Mouse (Mus musculus) macrophage (primary cell): ENCODE data around the gene Lsm7. TPM values are rescaled to one million over a fixed set of nuclear protein-coding genes. Genes with fewer than 3 reads are reported as not detected.

ENCODE experiments used
- H3K27ac ChIP-seq: fragments of 350-480 bp; formaldehyde crosslinking; 2 replicates; pipeline ENCODE4 v1.9.0; 2021
- H3K36me3 ChIP-seq: fragments of 350-480 bp; formaldehyde crosslinking; 2 replicates; pipeline ENCODE4 v1.9.0; 2021; ENCODE audit errors: inconsistent target
- H3K4me3 ChIP-seq: fragments of 350-480 bp; formaldehyde crosslinking; 2 replicates; pipeline ENCODE4 v1.9.0; 2021; ENCODE audit errors: inconsistent target
- H3K79me2 ChIP-seq: fragments of 350-480 bp; formaldehyde crosslinking; 2 replicates; pipeline ENCODE4 v1.9.0; 2021; ENCODE audit errors: inconsistent target
- WGBS: methylation state at CpG from one replicate; pipeline ENCODE4 v1.1.7; 2026; ENCODE audit warnings: inconsistent platforms; ENCODE audit not compliant: missing documents; 5-methylcytosine and 5-hydroxymethylcytosine counted together
- polyA plus RNA-seq: library from polyadenylated mRNA; stranded (reverse); fragments of 250-400 nt; gene quantifications from 3 replicates; pipeline ENCODE4 v1.2.4, GENCODE M21; 2018; ENCODE audit warnings: inconsistent platforms

The Lsm7 gene
- polyA plus RNA-seq, 1 experiment from 2014 or later: 32.4 TPM

GRCm38 (mm10) chr10:80806341-80807056 is 48.5 kb downstream of the Lsm7 start:
- 69% methylated on average over 31 of the region's 34 CpGs for WGBS
- peaks cover 9% of the 10 kb centered on the region for H3K79me2 ChIP-seq
- no peak overlapping the region for H3K27ac ChIP-seq
- H3K36me3 ChIP-seq: peaks cover 23% of the 10 kb centered on the region
- H3K4me3 ChIP-seq: no peak overlapping the region

DNA sequence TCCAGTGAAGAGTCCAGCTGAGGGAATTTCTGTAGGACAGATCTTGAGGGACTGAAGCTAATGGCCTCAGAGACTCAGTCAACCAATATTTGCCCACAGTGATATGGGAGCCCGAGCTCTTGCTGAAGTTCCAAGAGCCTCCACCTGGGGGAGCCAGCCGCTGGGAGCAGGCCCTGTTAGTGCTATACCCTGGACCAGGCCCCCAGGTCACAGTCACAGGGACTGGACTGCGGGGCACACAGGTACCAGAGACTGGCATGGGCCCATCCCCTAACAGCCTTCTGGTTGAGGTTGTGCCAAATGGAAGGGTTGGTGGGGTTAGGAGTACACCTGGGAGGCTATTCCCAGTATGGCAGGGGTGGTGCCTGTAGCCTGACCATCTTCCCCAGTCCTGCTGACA is 49.1 kb downstream of the Lsm7 start:
- Histone ChIP-seq H3K79me2 (peaks cover 14% of the 10 kb centered on the region), H3K36me3 (peaks cover 29% of the 10 kb centered on the region)
- 22% methylated on average over 3 of the region's 3 CpGs for WGBS

GRCm38 (mm10) chr10:80805322-80805721 is 49.7 kb downstream of the Lsm7 start:
- Histone ChIP-seq H3K36me3 (peaks cover 29% of the 10 kb centered on the region), H3K79me2 (peaks cover 20% of the 10 kb centered on the region), H3K27ac (no peak overlapping the region), H3K4me3 (no peak overlapping the region)
- WGBS: 100% methylated on average over 5 of the region's 5 CpGs

More for the DNA sequence above, 49.1 kb downstream of the Lsm7 start:
- H3K27ac ChIP-seq: no peak overlapping the region
- no peak overlapping the region for H3K4me3 ChIP-seq

DNA sequence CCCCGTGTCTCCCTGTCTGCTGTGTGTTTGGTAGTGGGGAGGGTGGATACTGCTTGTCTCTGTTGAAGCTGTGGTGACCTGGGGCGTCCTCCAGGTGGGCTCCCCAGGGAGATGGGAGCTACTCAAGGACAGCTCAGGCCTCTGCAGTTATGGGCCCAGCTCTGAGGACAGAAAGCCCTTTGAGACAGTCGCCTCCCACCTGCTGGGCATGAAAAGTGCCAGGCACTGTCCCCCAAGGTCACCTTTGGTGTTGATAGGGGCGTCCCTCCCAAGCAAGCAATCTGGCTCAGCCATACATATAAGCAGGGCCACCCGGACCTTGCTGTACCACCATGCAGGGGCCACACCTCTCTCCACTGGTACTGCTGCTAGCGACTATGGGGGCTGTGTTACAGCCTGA is 50.1 kb downstream of the Lsm7 start, which contains the start of gene Amh:
Amh (plus strand) TSS at position 328 of the 400 bp plus-strand sequence.
- Histone ChIP-seq H3K27ac (no peak within 1 kb of the TSS), H3K79me2 (peaks cover 24% of the 10 kb centered on the region), H3K36me3 (peaks cover 29% of the 10 kb centered on the region), H3K4me3 (no peak within 1 kb of the TSS)
- WGBS: 95% methylated on average over 5 of the region's 6 CpGs

DNA sequence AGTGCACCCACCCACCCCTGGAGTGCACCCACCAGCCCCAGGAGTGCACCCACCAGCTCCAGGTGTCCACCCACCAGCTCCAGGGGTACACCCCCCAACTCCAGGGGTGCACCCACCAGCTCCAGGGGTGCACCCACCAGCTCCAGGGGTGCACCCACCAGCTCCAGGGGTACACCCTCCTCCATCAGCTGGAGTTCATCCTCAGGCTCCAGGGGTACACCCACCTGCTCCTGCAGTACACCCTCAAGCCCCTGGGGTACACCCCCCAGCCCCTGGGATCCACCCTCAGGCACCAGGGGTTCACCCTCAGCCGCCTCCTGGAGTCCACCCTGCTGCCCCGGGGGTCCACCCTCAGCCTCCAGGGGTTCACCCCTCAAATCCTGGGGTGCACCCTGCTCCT is 50.7 kb downstream of the Lsm7 start:
- 90% methylated on average over 2 of the region's 2 CpGs for WGBS
- Histone ChIP-seq H3K79me2 (peaks cover 30% of the 10 kb centered on the region), H3K27ac (no peak overlapping the region), H3K36me3 (peaks cover 29% of the 10 kb centered on the region), H3K4me3 (no peak overlapping the region)

- Histone ChIP-seq H3K4me3 (no peak overlapping the region), H3K79me2 (peaks cover 37% of the 10 kb centered on the region), H3K36me3 (peaks cover 29% of the 10 kb centered on the region), H3K27ac (no peak overlapping the region)
- WGBS: 93% methylated on average over 3 of the region's 3 CpGs
Measured at GRCm38 (mm10) chr10:80802996-80803395, 52.0 kb downstream of the Lsm7 start.

Other genes starting within 250 kb of the Lsm7 start
- 0.44 to 1.1 TPM in 2 of 3 replicates, not detected in the other for gene Gm49322, start 249.2 kb downstream of the Lsm7 start, polyA plus RNA-seq
- gene Csnk1g2, start 232.4 kb downstream of the Lsm7 start, polyA plus RNA-seq: 66.6 to 78.0 TPM (median 74.8 TPM) in 3 replicates
- gene Btbd2, start 198.1 kb downstream of the Lsm7 start, polyA plus RNA-seq: 16.9 to 26.0 TPM (median 21.9 TPM) in 3 replicates
- 75.7 to 134 TPM (median 82.8 TPM) in 3 replicates for gene Mknk2, start 177.1 kb downstream of the Lsm7 start, polyA plus RNA-seq
- gene Mob3a, start 153.2 kb downstream of the Lsm7 start, polyA plus RNA-seq: 34.5 to 48.6 TPM (median 44.2 TPM) in 3 replicates
- 1.9 to 5.5 TPM (median 2.3 TPM) in 3 replicates for gene Izumo4, start 153.0 kb downstream of the Lsm7 start, polyA plus RNA-seq
- gene Ap3d1, start 112.9 kb downstream of the Lsm7 start, polyA plus RNA-seq: 92.5 to 126 TPM (median 111 TPM) in 3 replicates
- 14.1 to 16.7 TPM (median 15.1 TPM) in 3 replicates for gene Dot1l, start 100.0 kb downstream of the Lsm7 start, polyA plus RNA-seq
- 30.3 to 61.7 TPM (median 44.0 TPM) in 3 replicates for gene Sf3a2, start 57.0 kb downstream of the Lsm7 start, polyA plus RNA-seq
- gene Plekhj1, start 56.6 kb downstream of the Lsm7 start, polyA plus RNA-seq: 24.5 to 68.8 TPM (median 64.2 TPM) in 3 replicates
- gene Amh, start 50.0 kb downstream of the Lsm7 start, polyA plus RNA-seq: 0.15 TPM in 1 of 3 replicates, not detected in the others
- not detected in 3 replicates for gene Jsrp1, start 41.7 kb downstream of the Lsm7 start, polyA plus RNA-seq
- 170 to 604 TPM (median 522 TPM) in 3 replicates for gene Oaz1, start 28.6 kb downstream of the Lsm7 start, polyA plus RNA-seq
- not detected in 3 replicates for gene Lingo3, start 11.2 kb downstream of the Lsm7 start, polyA plus RNA-seq
- 8.7 to 16.8 TPM (median 15.4 TPM) in 3 replicates for gene Sppl2b, start 66 bp upstream of the Lsm7 start, polyA plus RNA-seq
- gene Tmprss9, start 16.6 kb upstream of the Lsm7 start, polyA plus RNA-seq: not detected in 3 replicates
- gene Timm13, start 45.8 kb upstream of the Lsm7 start, polyA plus RNA-seq: 25.5 to 160 TPM (median 109 TPM) in 3 replicates
- 6.2 to 17.4 TPM (median 7.2 TPM) in 3 replicates for gene Lmnb2, start 63.0 kb upstream of the Lsm7 start, polyA plus RNA-seq
- 45.9 to 89.8 TPM (median 71.3 TPM) in 3 replicates for gene Gadd45b, start 74.9 kb upstream of the Lsm7 start, polyA plus RNA-seq
- gene Gng7, start 159.7 kb upstream of the Lsm7 start, polyA plus RNA-seq: 0.88 to 1.1 TPM (median 0.93 TPM) in 3 replicates
- gene Diras1, start 170.5 kb upstream of the Lsm7 start, polyA plus RNA-seq: not detected in 3 replicates
- gene Slc39a3, start 182.2 kb upstream of the Lsm7 start, polyA plus RNA-seq: 6.1 to 14.7 TPM (median 14.6 TPM) in 3 replicates
- 65.8 to 82.0 TPM (median 68.8 TPM) in 3 replicates for gene Sgta, start 205.0 kb upstream of the Lsm7 start, polyA plus RNA-seq
- gene Thop1, start 214.8 kb upstream of the Lsm7 start, polyA plus RNA-seq: 7.4 to 19.1 TPM (median 9.9 TPM) in 3 replicates
- gene Creb3l3, start 243.7 kb upstream of the Lsm7 start, polyA plus RNA-seq: 0.75 to 1.1 TPM (median 0.85 TPM) in 3 replicates